Mouse (Mus musculus) small intestine, adult 10 weeks (tissue): Measurements from ENCODE around the gene Olfr1045. TPM values are rescaled to one million over a fixed set of nuclear protein-coding genes. Genes with fewer than 3 reads are reported as not detected.

Experiments used
- polyA plus RNA-seq: library from polyadenylated mRNA; stranded (reverse); fragments of 350-450 nt; fragmentation: Illumina TruSeq; extraction: RNeasy Lipid Tissue Mini Kit (QIAGEN cat#74804); gene quantifications from one replicate; pipeline ENCODE4 v1.2.3, GENCODE M21; 2014; ENCODE audit warnings: low replicate concordance

The Olfr1045 gene
- not detected for polyA plus RNA-seq

DNA sequence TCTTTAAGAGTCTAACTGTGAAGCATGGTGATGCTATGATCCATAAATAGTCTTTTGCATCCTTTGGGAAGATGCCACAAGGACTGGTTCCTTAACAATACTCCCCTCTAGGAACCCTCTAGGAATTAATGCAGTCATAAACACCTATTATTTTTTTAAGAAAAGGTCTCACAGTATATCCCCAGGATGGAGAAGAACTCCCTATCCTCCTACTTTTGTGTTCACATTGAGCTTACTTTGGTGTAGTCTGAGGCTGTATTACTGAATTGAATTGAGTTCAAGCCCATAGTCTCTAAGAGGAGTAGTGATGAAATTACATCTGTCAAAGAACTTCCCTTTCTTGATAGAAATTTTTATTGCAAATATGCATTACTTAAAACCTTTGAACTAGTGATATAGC, at the start of gene Olfr1045:
Gene Olfr1045, minus strand, starts transcription at position 101 of the 400 bp plus-strand sequence.

DNA sequence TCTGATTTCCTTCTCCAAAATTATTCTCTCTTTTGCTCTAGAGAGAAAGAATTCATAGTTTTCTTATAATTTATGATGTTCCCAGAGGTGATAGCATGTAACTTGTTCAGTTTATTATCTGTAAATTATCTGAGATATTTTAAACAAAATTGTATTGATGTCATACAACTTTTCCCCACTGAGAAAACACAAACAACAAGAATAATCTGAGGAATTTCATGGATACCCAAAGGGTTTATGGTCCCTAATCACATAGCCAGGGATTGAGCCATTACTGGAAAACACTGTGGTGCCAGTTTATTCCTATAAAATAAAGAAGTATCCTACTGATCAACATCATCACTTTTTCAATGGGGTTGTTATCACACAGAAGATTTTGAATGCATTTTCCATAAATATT, 37.4 kb upstream of the Olfr1045 start, which contains the start of gene Olfr1048:
Gene Olfr1048, minus strand, starts transcription at position 101 of the 400 bp plus-strand sequence.

DNA sequence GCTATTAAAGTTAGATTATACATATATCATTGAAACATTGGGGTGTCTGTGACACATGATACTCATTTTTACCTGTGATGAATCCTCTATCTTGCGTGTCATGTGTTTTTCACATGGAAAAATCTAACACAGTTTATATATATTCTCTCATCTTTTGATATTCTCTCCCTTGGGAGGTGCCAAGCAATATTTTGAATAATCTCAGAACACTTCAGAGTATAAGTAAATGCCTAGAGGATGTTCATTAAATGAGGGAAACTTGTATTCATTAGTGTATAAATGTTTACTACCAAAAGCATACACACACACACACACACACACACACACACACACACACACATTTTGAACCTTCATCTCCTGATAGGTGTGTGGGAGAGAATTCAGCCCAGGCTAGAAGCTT, 28.5 kb upstream of the Olfr1045 start, which contains the start of gene Olfr1047:
Gene Olfr1047, minus strand, starts transcription at position 101 of the 400 bp plus-strand sequence.

DNA sequence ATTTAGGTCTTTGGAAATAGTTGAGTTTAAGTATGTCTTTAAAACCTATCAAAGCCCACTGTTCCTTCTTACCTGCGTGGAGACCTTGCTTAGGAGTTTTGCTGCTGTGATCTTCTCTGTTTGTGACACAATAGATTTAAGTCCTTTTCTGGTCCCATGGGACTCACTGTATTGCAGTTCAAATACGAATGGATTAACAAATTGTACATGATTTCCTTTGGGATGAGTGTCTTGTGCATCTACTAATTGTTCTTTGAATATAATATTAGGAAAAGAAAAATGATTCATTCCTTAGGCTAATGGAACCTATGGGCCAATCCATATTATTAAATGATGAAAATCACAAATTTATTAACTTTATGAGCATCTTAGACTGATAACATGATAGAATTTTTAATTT, 16.4 kb upstream of the Olfr1045 start, which contains the start of gene Olfr1046:
Gene Olfr1046, minus strand, starts transcription at position 101 of the 400 bp plus-strand sequence.

DNA sequence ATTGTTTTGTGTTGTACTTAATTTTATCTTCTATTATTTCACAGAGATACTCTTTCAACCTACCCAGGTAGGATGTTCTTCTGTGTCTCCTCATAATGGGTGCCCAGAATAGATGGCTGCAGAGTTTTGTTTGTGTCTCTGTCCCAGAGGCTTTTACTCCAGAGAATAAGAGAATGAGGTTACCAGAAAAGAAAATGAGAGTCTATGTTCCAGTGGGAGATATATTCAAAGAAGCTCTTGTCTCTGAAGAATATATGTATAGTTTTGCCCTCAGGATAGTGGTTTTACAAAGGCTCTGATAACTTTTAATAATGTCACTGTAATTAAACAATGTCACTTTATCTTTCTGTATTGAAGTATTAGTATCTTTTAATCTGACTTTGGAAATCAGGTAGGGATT, 17.2 kb downstream of the Olfr1045 start, which contains the start of gene Olfr52:
Gene Olfr52, minus strand, starts transcription at position 101 of the 400 bp plus-strand sequence.

DNA sequence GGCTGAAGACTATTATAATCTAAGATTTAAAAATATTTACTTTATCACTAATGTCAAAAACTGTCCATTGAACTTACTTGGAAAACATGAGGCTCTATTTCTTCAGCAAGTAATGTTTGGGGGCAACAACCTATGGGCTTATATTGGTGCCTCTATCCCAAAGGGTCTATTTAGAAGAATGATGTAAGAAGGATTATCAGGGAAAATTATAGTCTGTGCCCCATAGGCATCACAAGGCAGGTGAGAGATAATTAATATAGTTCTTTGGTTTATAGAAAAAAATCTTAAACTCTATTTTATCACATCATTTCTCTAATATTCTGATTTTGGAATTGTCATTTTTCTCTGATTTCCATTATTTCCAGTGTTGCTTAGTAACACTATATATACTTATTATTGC, 25.1 kb downstream of the Olfr1045 start, which contains the start of gene Olfr1044:
Gene Olfr1044, minus strand, starts transcription at position 101 of the 400 bp plus-strand sequence.

DNA sequence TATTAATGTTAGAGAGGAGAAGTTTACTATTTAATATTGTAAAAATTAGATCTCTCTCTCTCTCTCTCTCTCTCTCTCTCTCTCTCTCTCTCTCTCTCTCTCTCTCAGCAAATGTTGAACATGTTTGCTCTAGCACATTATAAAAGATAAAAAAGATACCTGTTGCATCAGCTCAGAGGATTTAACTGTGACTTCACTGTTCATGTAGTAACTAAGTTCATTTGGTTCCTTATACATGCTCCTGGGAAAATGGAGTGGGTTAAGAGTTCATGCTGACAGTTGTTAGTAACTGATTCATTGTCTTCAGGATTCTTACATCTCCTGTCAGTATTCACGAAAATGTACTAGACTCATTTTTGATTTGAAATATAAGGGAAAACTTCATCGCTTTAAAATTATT, 35.4 kb downstream of the Olfr1045 start, which contains the start of gene Olfr1043:
Gene Olfr1043, minus strand, starts transcription at position 101 of the 400 bp plus-strand sequence.

DNA sequence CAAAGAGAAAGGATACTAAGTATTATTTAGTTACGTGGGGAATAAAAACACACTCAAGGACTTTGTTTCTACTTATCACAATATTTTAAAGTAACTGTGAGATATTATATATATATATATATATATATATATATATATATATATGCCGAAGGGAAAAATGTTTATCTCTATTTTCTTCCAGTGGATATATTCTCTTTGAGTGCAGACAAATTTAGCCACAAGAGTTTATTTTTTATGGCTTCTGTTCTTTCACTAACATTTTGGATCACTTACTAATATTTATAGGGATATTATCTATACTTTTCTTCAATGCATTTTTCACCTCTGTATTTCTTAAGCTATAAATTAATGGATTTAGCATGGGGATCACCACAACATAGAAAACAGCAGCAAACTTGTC, 41.1 kb downstream of the Olfr1045 start, which contains the start of gene Olfr1042:
Gene Olfr1042, minus strand, starts transcription at position 101 of the 400 bp plus-strand sequence.

DNA sequence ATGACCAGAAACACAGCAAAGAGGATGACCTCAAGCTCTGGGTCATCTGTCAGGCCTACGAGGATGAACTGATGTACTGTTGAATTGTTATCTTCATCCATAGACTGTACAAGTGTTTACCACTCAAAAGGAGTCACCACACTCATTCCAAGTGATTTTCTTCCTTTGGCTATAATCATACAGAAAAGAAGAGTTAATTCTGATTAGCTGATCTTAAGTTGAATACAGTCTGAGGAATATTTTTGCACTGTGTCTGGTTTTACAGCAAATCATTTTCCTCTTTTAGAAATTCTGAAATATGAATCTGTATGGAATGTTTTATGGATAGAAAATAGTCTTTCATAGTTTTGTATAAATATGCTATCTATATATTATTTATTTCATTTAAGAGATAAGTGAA, 56.2 kb downstream of the Olfr1045 start, which contains the start of gene Olfr1040:
Gene Olfr1040, minus strand, starts transcription at position 101 of the 400 bp plus-strand sequence.

Other genes with a start within 250 kb of the Olfr1045 start
- not detected for gene Olfr1029, start 229.1 kb downstream of the Olfr1045 start, polyA plus RNA-seq
- not detected for gene Olfr1030, start 223.7 kb downstream of the Olfr1045 start, polyA plus RNA-seq
- not detected for gene Olfr1031, start 212.7 kb downstream of the Olfr1045 start, polyA plus RNA-seq
- gene Olfr1032, start 197.5 kb downstream of the Olfr1045 start, polyA plus RNA-seq: not detected
- 3.2 TPM for gene Olfr1033, start 182.4 kb downstream of the Olfr1045 start, polyA plus RNA-seq
- gene Olfr1034, start 157.1 kb downstream of the Olfr1045 start, polyA plus RNA-seq: 0.89 TPM
- not detected for gene Olfr1036, start 129.0 kb downstream of the Olfr1045 start, polyA plus RNA-seq
- gene Olfr1037, start 115.6 kb downstream of the Olfr1045 start, polyA plus RNA-seq: not detected
- gene Olfr1039, start 67.1 kb downstream of the Olfr1045 start, polyA plus RNA-seq: not detected
- gene Olfr1040, start 56.3 kb downstream of the Olfr1045 start, polyA plus RNA-seq: not detected
- not detected for gene Olfr1042, start 41.2 kb downstream of the Olfr1045 start, polyA plus RNA-seq
- not detected for gene Olfr1043, start 35.5 kb downstream of the Olfr1045 start, polyA plus RNA-seq
- not detected for gene Olfr1044, start 25.2 kb downstream of the Olfr1045 start, polyA plus RNA-seq
- not detected for gene Olfr52, start 17.3 kb downstream of the Olfr1045 start, polyA plus RNA-seq
- gene Olfr1046, start 16.3 kb upstream of the Olfr1045 start, polyA plus RNA-seq: not detected
- not detected for gene Olfr1047, start 28.4 kb upstream of the Olfr1045 start, polyA plus RNA-seq
- not detected for gene Olfr1048, start 37.3 kb upstream of the Olfr1045 start, polyA plus RNA-seq
- not detected for gene Olfr1049, start 55.3 kb upstream of the Olfr1045 start, polyA plus RNA-seq
- gene Olfr1051, start 76.1 kb upstream of the Olfr1045 start, polyA plus RNA-seq: not detected
- gene Olfr1052, start 89.4 kb upstream of the Olfr1045 start, polyA plus RNA-seq: not detected
- gene Olfr1053, start 112.3 kb upstream of the Olfr1045 start, polyA plus RNA-seq: not detected
- gene Olfr1054, start 132.4 kb upstream of the Olfr1045 start, polyA plus RNA-seq: not detected
- gene Olfr1055, start 147.3 kb upstream of the Olfr1045 start, polyA plus RNA-seq: not detected
- gene Olfr1056, start 159.5 kb upstream of the Olfr1045 start, polyA plus RNA-seq: not detected
- not detected for gene Olfr1057, start 175.4 kb upstream of the Olfr1045 start, polyA plus RNA-seq
- gene Olfr1058, start 185.6 kb upstream of the Olfr1045 start, polyA plus RNA-seq: not detected
- not detected for gene Olfr1061, start 211.0 kb upstream of the Olfr1045 start, polyA plus RNA-seq
- not detected for gene Olfr1062, start 223.7 kb upstream of the Olfr1045 start, polyA plus RNA-seq
- not detected for gene Olfr1065, start 247.6 kb upstream of the Olfr1045 start, polyA plus RNA-seq